Mouse (Mus musculus) forebrain, embryonic 13.5 days (tissue): ENCODE measurements around the gene Rgp1. TPM values are rescaled to one million over a fixed set of nuclear protein-coding genes. Genes with fewer than 3 reads are reported as not detected.
"Not testable (repeated sequence)": the region's sequence is repeated elsewhere in the genome, so short reads cannot be mapped to it uniquely, and the experiment has no call there.

Source experiments
- ATAC-seq: fragments of 200-750 bp; cut with Nextera tagmentation; 2 replicates; pipeline ENCODE4 v1.8.0; 2017
- H3K27ac ChIP-seq: fragments of 300-500 bp; sonication (generic); 2 replicates; pipeline ENCODE4 v1.5.1; 2015; ENCODE audit warnings: inconsistent platforms, mild to moderate bottlenecking, moderate library complexity
- H3K27me3 ChIP-seq: fragments of 300-500 bp; sonication (generic); 2 replicates; pipeline ENCODE4 v1.6.1; 2015; ENCODE audit warnings: mild to moderate bottlenecking, inconsistent platforms
- H3K36me3 ChIP-seq: fragments of 300-500 bp; sonication (generic); 2 replicates; pipeline ENCODE4 v1.6.1; 2015; ENCODE audit warnings: mild to moderate bottlenecking, inconsistent platforms; ENCODE audit not compliant: poor library complexity, severe bottlenecking
- H3K4me1 ChIP-seq: fragments of 300-500 bp; sonication (generic); 2 replicates; pipeline ENCODE4 v1.6.1; 2015; ENCODE audit warnings: inconsistent platforms
- H3K4me2 ChIP-seq: fragments of 300-500 bp; sonication (generic); 2 replicates; pipeline ENCODE4 v1.6.1; 2015; ENCODE audit warnings: inconsistent platforms, mild to moderate bottlenecking, moderate library complexity
- H3K4me3 ChIP-seq: fragments of 300-500 bp; sonication (generic); 2 replicates; pipeline ENCODE4 v1.5.1; 2015; ENCODE audit warnings: mild to moderate bottlenecking, inconsistent platforms
- H3K9ac ChIP-seq: fragments of 300-500 bp; sonication (generic); 2 replicates; pipeline ENCODE4 v1.6.1; 2015; ENCODE audit warnings: mild to moderate bottlenecking, inconsistent platforms
- H3K9me3 ChIP-seq: fragments of 300-500 bp; sonication (generic); replicated peaks from 2 replicates; pipeline ENCODE4 v1.6.1; 2016; ENCODE audit warnings: inconsistent platforms
- WGBS: fragments of 180-500 bp; shearing (Covaris S2); methylation state at CpG from one replicate; pipeline ENCODE4 v1.1.7; 2015; 5-methylcytosine and 5-hydroxymethylcytosine counted together
- polyA plus RNA-seq: library from polyadenylated mRNA; unstranded; fragments of >200 nt; fragmentation: Nextera tagmentation; extraction: Ambion mirVana; gene quantifications from 2 replicates; pipeline ENCODE4 v1.2.1, GENCODE M21; 2015

Rgp1 gene
- polyA plus RNA-seq = 27.5 and 27.9 TPM in 2 replicates

DNA sequence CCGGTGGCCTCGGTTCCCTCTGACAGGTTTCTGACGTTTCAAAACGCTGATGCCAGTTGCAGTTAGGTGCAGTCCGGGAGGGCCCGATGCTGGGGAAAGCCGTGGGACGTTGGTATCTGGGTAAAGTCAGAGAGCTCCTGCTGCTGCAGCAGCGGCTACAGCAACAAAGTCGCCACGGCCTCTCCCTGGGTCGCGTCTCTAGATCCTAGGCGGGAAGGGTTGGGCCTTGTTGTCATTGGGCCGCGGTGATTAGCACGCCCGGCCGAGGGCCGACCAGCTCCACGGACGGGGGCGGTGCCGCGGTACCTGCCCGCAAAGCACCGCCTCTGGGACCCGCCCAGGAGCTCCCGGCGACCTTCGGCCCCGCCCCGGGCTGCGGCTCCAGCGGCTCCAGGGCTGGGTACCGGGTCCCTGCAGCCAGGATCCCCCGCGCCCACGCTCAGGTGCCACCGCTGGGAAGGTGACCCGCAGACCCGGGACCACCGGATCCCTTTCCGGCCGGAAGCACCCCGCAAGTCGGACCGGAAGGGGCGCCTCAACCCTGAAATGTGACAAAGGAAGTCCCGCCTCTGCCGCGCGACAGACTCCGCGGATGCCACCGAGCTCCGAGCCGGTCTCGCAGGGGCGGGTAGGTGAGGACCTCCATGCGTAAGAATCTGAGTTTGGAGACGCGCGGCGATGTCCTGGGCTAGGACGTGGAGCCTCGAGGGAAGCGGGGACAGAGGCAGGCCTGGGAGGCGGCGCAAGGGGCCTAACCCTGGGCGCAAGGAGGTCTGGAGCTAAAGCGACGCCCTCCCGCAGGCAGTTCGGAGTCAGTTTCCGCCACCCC is at the start of gene Rgp1, which contains the start of gene Gba2:
Gene Rgp1 (plus strand): TSS at position 340 of the 829 bp plus-strand sequence.
Gene Gba2 (minus strand): TSS at position 498 of the 829 bp plus-strand sequence.
- Histone ChIP-seq H3K9me3 (no peaks in the 10 kb centered on the region), H3K4me1 (peaks cover 46% of the 10 kb centered on the region), H3K36me3 (peaks cover 42% of the 10 kb centered on the region), H3K27me3 (no peaks in the 10 kb centered on the region), H3K27ac (peak within 1 kb of the TSS; percentile 72), H3K4me2 (peak within 1 kb of the TSS; percentile 94), H3K4me3 (peak within 1 kb of the TSS; percentile 88), H3K9ac (peak within 1 kb of the TSS; percentile 91)
- WGBS = under 1% methylated on average over 54 of the region's 76 CpGs
- ATAC-seq = peak; percentile 87

DNA sequence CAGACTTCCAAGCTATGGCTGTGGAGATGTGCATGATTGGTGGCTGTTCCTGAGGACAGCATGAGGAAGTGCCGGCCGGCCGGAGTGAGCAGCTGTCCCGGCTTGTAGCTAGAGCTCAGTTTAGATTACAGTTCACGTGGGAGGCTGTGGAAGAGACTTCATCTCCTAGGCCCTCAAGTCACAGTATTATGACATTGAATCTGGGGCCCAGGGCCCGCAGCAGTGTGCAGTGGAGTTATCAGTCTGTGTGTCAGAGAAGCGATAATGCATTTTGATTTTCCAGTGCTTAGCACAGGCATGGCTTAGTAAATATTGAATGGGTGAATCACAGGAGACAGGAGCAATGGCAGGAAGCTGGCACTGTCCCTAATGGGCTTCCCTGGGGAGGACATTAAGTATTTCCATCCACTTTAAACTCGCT is 48.4 kb upstream of the Rgp1 start:
- H3K27me3 ChIP-seq = peaks cover 17% of the 10 kb centered on the region
- no peaks in the 10 kb centered on the region for H3K9me3 ChIP-seq
- H3K36me3 ChIP-seq = peaks cover 41% of the 10 kb centered on the region
- no peak overlapping the region for H3K4me2 ChIP-seq
- H3K4me1 ChIP-seq = no peaks in the 10 kb centered on the region
- H3K27ac ChIP-seq = no peak overlapping the region
- ATAC-seq = no peak
- WGBS = 82% methylated on average over 8 of the region's 8 CpGs
- no peak overlapping the region for H3K9ac ChIP-seq
- H3K4me3 ChIP-seq = no peak overlapping the region

DNA sequence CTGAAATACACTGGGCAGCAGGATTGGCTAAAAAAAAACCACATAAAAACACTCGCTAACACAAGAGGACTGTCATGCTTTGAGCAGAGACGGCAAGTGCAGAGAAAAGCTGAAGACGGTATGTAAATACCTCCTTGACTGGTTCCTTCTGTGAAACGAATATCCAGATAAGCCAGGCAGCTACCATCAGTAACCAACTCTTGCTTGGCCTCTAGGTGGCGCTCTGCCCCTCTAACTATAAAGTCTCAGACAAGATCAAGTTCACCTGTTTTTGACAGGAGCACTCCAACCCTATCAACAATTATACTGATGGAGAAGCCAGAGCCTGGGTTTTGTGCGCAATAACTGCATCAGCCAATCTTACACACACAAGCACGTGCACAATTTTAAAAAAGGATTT is 47.9 kb upstream of the Rgp1 start:
- H3K4me3 ChIP-seq = no peak overlapping the region
- no peak for ATAC-seq
- no peaks in the 10 kb centered on the region for H3K9me3 ChIP-seq
- WGBS = 23% methylated on average over 7 of the region's 7 CpGs
- H3K4me2 ChIP-seq = no peak overlapping the region
- H3K27me3 ChIP-seq = peaks cover 12% of the 10 kb centered on the region
- no peaks in the 10 kb centered on the region for H3K4me1 ChIP-seq
- no peak overlapping the region for H3K27ac ChIP-seq
- no peak overlapping the region for H3K9ac ChIP-seq
- peaks cover 46% of the 10 kb centered on the region for H3K36me3 ChIP-seq

DNA sequence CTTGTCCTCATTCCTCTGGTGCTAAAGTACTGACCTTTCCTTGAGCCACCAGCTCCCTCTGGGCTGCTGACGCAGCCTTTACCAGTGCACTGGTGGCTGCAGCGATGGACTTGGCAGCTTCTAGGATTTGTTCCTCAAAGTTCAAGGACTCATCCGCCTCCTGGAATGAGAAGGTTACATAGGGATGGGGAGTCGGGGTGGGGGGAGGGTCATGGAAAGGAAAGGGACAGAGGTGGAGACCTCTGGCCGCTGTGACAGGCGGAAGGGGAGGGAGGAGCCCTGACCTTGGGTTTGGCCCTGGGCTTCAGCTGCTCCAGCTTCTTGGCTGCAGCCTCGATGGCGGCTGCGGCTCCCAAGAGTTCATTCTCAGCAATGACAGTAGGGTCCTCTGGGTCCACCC is 45.2 kb upstream of the Rgp1 start:
- Histone ChIP-seq H3K27me3 (no peaks in the 10 kb centered on the region), H3K36me3 (peaks cover 73% of the 10 kb centered on the region), H3K27ac (no peak overlapping the region), H3K4me2 (no peak overlapping the region), H3K9ac (no peak overlapping the region), H3K4me1 (no peaks in the 10 kb centered on the region), H3K4me3 (no peak overlapping the region), H3K9me3 (no peaks in the 10 kb centered on the region)
- 91% methylated on average over 9 of the region's 9 CpGs for WGBS
- ATAC-seq = no peak

DNA sequence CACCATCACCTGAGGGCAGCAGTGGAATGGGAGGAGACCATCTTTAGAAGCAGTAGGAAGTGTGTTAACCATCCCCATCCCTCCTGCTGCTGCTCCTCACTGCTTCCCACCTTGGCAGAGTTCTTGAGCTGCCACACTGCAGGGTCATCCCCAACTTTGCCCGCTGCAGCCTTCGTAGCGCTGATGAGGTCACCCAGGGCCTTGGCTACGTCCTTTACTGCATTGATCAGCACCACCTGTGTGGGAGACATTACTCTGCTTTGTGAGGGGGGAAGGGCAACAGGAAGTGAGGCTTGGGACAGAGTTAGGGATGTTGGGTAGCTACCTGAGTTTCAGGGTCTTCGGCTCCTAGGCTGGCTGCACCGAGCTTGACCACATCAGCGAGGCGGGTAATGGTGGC is 42.9 kb upstream of the Rgp1 start:
- no peaks in the 10 kb centered on the region for H3K27me3 ChIP-seq
- H3K4me2 ChIP-seq = no peak overlapping the region
- no peak overlapping the region for H3K27ac ChIP-seq
- WGBS = 97% methylated on average over 8 of the region's 8 CpGs
- H3K4me3 ChIP-seq = no peak overlapping the region
- H3K9ac ChIP-seq = no peak overlapping the region
- H3K9me3 ChIP-seq = no peaks in the 10 kb centered on the region
- no peaks in the 10 kb centered on the region for H3K4me1 ChIP-seq
- H3K36me3 ChIP-seq = peaks cover 96% of the 10 kb centered on the region
- no peak for ATAC-seq

DNA sequence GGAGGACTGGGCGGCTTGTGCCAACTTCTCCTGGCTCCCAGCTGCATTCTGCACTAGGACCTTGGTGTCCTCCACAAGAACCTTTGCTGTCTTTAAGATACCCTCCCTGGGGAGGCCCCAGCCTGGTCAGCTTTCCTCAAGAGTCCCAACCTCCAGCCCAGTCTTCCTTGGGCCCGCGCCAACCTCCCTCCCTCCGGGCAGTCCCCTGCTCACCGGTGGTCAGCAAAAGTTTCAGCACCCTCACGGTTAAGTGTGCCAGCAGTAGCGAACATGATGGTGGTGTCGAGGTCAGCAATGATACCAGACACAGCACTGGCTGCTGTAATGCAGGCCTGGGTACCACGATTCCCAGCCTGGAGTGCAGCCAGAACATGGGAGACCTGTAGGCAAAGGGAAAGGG is 42.5 kb upstream of the Rgp1 start:
- H3K27ac ChIP-seq = no peak overlapping the region
- H3K4me3 ChIP-seq = no peak overlapping the region
- no peak overlapping the region for H3K9ac ChIP-seq
- H3K4me2 ChIP-seq = no peak overlapping the region
- no peaks in the 10 kb centered on the region for H3K9me3 ChIP-seq
- peaks cover 100% of the 10 kb centered on the region for H3K36me3 ChIP-seq
- no peak for ATAC-seq
- no peaks in the 10 kb centered on the region for H3K27me3 ChIP-seq
- H3K4me1 ChIP-seq = no peaks in the 10 kb centered on the region
- WGBS = 94% methylated on average over 9 of the region's 9 CpGs

DNA sequence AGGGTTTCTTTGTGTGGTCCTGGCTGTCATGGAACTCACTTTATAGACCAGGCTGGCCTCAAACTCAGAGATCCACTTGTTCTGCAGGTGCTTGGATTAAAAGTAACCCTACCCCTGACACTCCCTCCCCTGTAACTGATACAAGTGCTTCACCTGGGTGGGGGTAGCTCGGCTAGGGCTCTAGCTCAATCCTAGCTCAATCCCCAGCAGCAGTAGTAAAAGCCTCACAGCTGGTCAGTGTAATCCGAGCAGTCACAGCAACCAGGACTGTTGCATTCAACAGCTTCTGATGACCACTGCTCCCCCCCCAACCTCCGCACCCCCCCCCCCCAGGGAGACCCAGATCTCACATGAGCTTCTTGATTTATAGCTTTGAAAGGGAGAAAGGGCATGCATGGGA is 36.5 kb upstream of the Rgp1 start:
- no peaks in the 10 kb centered on the region for H3K9me3 ChIP-seq
- ATAC-seq = no peak

DNA sequence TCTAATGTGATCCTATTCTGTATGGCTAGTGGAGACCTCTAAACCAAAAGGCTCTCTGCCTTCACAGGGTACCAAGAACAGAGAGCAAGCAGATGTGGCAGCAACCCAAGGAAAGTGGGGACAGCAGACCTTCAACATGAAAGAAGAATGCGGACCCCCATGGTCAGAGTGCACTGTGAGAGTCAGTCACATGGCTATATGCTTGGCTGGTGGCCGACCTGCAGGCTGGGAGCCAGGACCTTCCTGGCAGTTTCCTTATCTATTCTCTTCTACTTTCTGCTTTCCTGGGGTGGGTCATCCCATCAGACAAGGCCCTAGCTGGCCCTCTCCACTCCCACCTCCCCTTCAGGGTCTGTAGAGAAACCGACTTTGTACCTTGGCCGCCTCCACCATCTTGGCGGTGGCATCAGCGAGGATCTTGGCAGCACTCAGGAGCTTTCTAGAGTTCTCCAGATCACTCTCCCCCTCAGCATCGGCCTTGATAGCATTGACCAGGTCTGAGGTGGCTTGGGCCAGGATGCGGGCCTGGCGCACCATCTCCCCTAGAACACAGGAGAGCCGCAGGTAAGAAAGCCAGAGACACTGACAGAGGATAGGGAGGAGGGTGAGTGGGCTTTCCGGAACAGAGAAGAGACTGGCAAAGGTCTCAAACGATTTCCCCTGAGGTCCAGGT is 32.0 kb upstream of the Rgp1 start:
- WGBS = 91% methylated on average over 12 of the region's 12 CpGs
- no peak overlapping the region for H3K4me2 ChIP-seq
- H3K4me3 ChIP-seq = no peak overlapping the region
- no peaks in the 10 kb centered on the region for H3K27me3 ChIP-seq
- H3K9me3 ChIP-seq = no peaks in the 10 kb centered on the region
- H3K36me3 ChIP-seq = peaks cover 100% of the 10 kb centered on the region
- H3K9ac ChIP-seq = no peak overlapping the region
- H3K27ac ChIP-seq = no peak overlapping the region
- no peak for ATAC-seq
- no peaks in the 10 kb centered on the region for H3K4me1 ChIP-seq

More for the DNA sequence above, 36.5 kb upstream of the Rgp1 start:
- H3K36me3 ChIP-seq = peaks cover 100% of the 10 kb centered on the region
- H3K4me3 ChIP-seq = no peak overlapping the region
- no peaks in the 10 kb centered on the region for H3K27me3 ChIP-seq
- WGBS = 82% methylated on average over 3 of the region's 3 CpGs
- H3K9ac ChIP-seq = no peak overlapping the region
- H3K27ac ChIP-seq = no peak overlapping the region
- no peaks in the 10 kb centered on the region for H3K4me1 ChIP-seq
- H3K4me2 ChIP-seq = no peak overlapping the region

DNA sequence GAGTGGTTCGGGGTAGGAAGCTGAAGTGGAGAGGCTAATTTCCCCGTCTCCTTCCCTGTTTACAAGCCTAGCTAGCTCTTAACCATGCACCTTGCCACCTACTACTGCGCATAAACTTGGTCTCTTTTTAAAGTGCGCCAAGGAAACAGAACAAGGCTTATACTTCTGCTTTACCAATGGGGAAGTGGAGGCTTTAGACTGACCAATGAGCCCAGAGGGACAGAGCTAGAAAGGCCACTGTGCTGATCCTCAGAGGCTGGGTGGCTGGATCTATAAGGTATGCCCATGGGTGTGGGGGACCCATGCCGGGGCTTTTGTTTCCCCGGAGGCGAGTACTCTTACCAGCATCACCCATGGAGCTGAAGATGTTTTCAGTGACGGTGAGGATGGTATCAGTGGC is 31.4 kb upstream of the Rgp1 start:
- H3K9ac ChIP-seq = no peak overlapping the region
- H3K27ac ChIP-seq = no peak overlapping the region
- no peaks in the 10 kb centered on the region for H3K27me3 ChIP-seq
- H3K36me3 ChIP-seq = peaks cover 100% of the 10 kb centered on the region
- 91% methylated on average over 8 of the region's 8 CpGs for WGBS
- ATAC-seq = no peak
- H3K9me3 ChIP-seq = no peaks in the 10 kb centered on the region
- no peak overlapping the region for H3K4me2 ChIP-seq
- H3K4me1 ChIP-seq = no peaks in the 10 kb centered on the region
- H3K4me3 ChIP-seq = no peak overlapping the region

DNA sequence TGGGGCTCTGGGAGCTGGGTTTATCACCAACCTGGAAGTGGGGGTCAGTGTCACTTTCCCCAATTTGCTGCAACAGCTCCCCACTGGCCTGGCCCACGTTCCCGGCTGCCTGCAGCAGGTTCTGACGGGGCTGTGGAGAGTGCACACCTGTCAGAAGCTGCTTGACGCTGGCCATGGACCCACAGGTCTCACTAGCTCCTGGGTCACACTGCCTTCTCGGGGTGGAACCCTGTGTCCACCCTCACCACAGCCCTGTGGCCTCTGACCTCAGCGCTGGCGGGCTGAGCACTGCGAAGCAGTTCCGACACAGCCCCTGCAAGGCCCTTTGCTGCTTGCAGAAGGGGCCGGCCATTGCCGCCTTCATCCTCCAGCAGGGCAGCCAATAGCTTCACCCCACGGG is 29.5 kb upstream of the Rgp1 start:
- H3K4me2 ChIP-seq = no peak overlapping the region
- H3K9ac ChIP-seq = no peak overlapping the region
- H3K9me3 ChIP-seq = no peaks in the 10 kb centered on the region
- H3K4me1 ChIP-seq = no peaks in the 10 kb centered on the region
- no peaks in the 10 kb centered on the region for H3K27me3 ChIP-seq
- peaks cover 100% of the 10 kb centered on the region for H3K36me3 ChIP-seq
- H3K4me3 ChIP-seq = no peak overlapping the region
- H3K27ac ChIP-seq = no peak overlapping the region
- no peak for ATAC-seq
- WGBS = 88% methylated on average over 12 of the region's 12 CpGs

DNA sequence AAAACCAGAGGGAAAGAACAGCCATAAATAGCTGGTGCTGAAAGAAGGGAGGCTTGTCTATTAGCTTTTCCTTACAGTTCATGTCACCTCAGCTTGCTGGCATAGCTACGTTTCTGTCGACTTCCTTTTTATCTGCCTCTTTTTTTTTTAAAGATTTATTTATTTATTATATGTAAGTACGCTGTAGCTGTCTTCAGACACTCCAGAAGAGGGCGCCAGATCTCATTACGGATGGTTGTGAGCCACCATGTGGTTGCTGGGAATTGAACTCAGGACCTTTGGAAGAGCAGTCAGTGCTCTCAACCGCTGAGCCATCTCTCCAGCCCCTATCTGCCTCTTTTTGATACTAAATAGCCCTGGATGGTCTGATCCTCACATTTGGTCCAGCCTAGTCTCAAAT is 26.7 kb upstream of the Rgp1 start:
- H3K4me1 ChIP-seq, H3K27ac ChIP-seq, H3K4me3 ChIP-seq, H3K4me2 ChIP-seq, H3K27me3 ChIP-seq, ATAC-seq, H3K9me3 ChIP-seq, H3K9ac ChIP-seq: not testable (repeated sequence)
- WGBS = 92% methylated on average over 6 of the region's 6 CpGs
- peaks cover 97% of the 10 kb centered on the region for H3K36me3 ChIP-seq

DNA sequence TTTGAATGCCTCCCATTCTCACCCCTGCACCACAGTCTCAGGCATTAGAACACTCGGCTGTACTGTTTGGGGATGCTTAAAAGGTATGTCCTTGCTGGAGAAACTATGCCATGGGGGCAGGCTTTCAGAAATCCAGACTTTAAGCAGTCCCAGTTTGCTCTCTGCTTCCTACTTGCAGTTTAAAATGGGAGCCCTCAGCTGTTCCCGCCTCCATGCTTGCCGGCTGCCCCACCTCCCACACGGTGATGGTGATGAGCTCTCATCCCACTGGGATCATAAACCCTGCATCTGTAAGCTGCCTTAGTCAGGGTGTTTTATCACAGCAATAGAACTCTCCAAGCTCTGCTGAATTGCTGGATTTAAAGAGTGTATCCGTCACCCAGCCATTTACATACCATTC is 26.1 kb upstream of the Rgp1 start:
- Histone ChIP-seq H3K4me2 (no peak overlapping the region), H3K27me3 (no peaks in the 10 kb centered on the region), H3K9ac (no peak overlapping the region), H3K27ac (no peak overlapping the region), H3K4me3 (no peak overlapping the region), H3K4me1 (no peaks in the 10 kb centered on the region), H3K9me3 (no peaks in the 10 kb centered on the region), H3K36me3 (peaks cover 91% of the 10 kb centered on the region)
- no peak for ATAC-seq
- 96% methylated on average over 5 of the region's 5 CpGs for WGBS
